Mouse (Mus musculus) liver, adult 2 months (tissue): ENCODE results near the gene St8sia1.

ENCODE experiments used
- CTCF ChIP-seq: fragments of 200-500 bp; IDR thresholded peaks from 2 replicates; pipeline ENCODE4 v1.5.1; 2011; ENCODE audit warnings: low read depth, low read length, control low read depth
- POLR2A ChIP-seq: fragments of 200-500 bp; IDR thresholded peaks from 2 replicates; pipeline ENCODE4 v1.6.1; 2011; ENCODE audit warnings: low read length, control low read depth; ENCODE audit not compliant: insufficient read depth; ENCODE audit errors: extremely low read depth

DNA sequence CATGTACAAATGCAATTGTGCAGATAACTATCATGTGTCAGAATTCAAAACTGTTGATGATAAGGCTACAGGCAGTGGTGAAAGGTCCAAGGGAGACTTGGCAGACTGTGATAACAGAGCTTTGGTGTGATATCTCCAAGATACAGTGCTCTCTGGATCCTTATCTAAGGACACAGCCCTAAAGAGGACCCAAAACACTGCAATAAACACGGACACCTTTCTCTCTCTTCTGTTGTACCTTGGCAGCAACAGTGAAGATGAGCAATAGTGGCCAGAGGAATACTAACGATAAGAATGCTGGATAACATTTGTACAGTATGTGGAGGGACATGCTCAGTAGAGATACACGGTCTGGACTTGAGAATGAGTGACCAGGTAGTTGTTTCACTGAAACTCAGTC lies 55.8 kb downstream of the St8sia1 start:
- no peak for TF ChIP-seq CTCF
- no peak for TF ChIP-seq POLR2A
